Mouse (Mus musculus) cortical plate, adult 2 months (tissue): ENCODE results near the gene Abhd12.

ENCODE experiments used
- CTCF ChIP-seq: fragments of 200-500 bp; IDR thresholded peaks from 2 replicates; pipeline ENCODE4 v1.5.1; 2011; ENCODE audit warnings: mild to moderate bottlenecking, control low read depth, low read length; ENCODE audit not compliant: insufficient read depth; ENCODE audit errors: extremely low read depth
- POLR2A ChIP-seq: fragments of 200-500 bp; IDR thresholded peaks from 2 replicates; pipeline ENCODE4 v1.6.1; 2011; ENCODE audit warnings: mild to moderate bottlenecking, low read length, control low read depth; ENCODE audit not compliant: insufficient read depth; ENCODE audit errors: extremely low read depth

- TF ChIP-seq POLR2A (no peak), CTCF (no peak)
Measured at GRCm38 (mm10) chr2:150782801-150783200, 121.7 kb downstream of the Abhd12 start.
